Mouse (Mus musculus): Measurements from ENCODE around the gene Tmem150b. TPM values are rescaled to one million over a fixed set of nuclear protein-coding genes. Genes with fewer than 3 reads are reported as not detected.
A peak's percentile ranks its signal among the peaks of the same experiment; 100 is the strongest.

The Tmem150b gene
- polyA plus RNA-seq, 1 experiment: not detected

DNA sequence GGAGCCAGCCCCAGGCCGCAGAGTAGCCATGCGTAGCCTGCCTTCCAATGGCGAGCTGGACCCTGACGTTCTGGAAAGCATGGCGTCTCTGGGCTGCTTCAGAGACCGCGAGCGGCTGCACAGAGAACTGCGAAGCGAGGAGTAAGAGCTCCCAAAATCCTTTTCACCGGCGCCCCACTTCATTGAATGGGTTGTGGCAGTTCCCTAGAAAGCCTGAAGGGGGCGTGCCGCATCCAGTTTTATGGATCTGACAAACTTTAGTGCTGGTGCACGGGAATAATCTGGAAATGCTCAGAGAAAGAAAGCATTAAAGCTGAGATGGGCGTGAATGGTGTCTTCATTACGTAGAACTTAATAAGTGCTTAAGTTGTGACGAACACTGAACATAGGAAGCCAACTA lies 20.0 kb downstream of the Tmem150b start:
- 55% methylated on average over 18 of the region's 18 CpGs for WGBS
- peaks cover 3% of the 10 kb centered on the region; the same call in 1 of the 2 replicates for H3K4me1 ChIP-seq (ENCODE audit: control insufficient read depth, insufficient read depth, low read length)
- no peak overlapping the region for H3K27ac ChIP-seq (ENCODE audit: insufficient read depth, low read depth, low read length)
- H3K4me3 ChIP-seq (ENCODE audit: insufficient read depth, low read depth, low read length): no peak overlapping the region
- TF ChIP-seq POLR2A (IDR thresholded peaks at IDR 0.05; ENCODE audit: insufficient read depth, low read depth, low read length) (no peak), CTCF (IDR thresholded peaks at IDR 0.05; ENCODE audit: insufficient read depth, low read depth, low read length) (peak; percentile 47; the same call in 1 of the 2 replicates)

DNA sequence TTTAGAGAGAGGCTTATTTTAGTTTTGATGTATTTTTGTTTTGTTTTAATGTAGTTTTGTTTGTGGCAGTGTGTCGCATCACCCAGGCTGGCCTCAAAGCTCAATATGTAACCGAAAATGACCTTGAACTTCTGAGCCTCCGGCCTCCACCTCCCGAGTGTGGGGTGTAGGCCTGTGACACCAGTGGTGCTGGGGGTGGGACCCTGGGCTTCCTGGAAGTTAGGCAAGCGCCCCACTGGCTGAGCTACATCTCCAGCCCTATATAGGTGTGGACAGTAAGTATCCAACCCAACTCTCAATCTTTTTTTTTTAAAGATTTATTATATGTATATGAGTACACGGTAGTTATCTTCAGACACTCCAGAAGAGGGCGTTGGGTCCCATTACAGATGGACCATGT lies 21.9 kb downstream of the Tmem150b start:
- TF ChIP-seq POLR2A (IDR thresholded peaks at IDR 0.05; ENCODE audit: insufficient read depth, low read depth, low read length) (no peak), CTCF (IDR thresholded peaks at IDR 0.05; ENCODE audit: insufficient read depth, low read depth, low read length) (no peak)
- WGBS: 96% methylated on average over 7 of the region's 7 CpGs
- H3K4me1 ChIP-seq (ENCODE audit: control insufficient read depth, insufficient read depth, low read length): peaks cover 3% of the 10 kb centered on the region; the same call in 1 of the 2 replicates
- no peak overlapping the region for H3K27ac ChIP-seq (ENCODE audit: insufficient read depth, low read depth, low read length)
- no peak overlapping the region for H3K4me3 ChIP-seq (ENCODE audit: insufficient read depth, low read depth, low read length)

DNA sequence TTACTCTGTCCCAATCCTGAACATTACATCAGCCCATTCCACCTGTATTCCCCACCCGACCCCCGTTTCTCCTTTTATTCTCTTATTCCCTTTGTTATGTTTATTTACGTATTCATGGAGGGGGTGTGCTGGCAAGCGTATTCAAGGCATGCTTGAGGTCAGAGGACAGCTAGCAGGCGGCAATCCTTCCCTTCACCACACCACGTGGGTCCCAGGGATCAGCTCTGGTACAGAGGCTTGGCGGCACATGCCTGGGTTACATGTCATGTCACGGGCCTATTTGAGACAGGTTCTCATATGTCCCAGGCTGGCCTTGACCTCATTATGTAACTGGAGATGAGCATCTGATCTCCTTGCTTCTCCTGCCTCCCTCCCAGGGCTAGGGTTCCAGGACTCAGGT lies 22.7 kb downstream of the Tmem150b start:
- Histone ChIP-seq H3K4me1 (ENCODE audit: control insufficient read depth, insufficient read depth, low read length) (peaks cover 3% of the 10 kb centered on the region; the same call in 1 of the 2 replicates), H3K27ac (ENCODE audit: insufficient read depth, low read depth, low read length) (no peak overlapping the region), H3K4me3 (ENCODE audit: insufficient read depth, low read depth, low read length) (no peak overlapping the region)
- 58% methylated on average over 8 of the region's 8 CpGs for WGBS
- TF ChIP-seq CTCF (IDR thresholded peaks at IDR 0.05; ENCODE audit: insufficient read depth, low read depth, low read length) (no peak), POLR2A (IDR thresholded peaks at IDR 0.05; ENCODE audit: insufficient read depth, low read depth, low read length) (no peak)

DNA sequence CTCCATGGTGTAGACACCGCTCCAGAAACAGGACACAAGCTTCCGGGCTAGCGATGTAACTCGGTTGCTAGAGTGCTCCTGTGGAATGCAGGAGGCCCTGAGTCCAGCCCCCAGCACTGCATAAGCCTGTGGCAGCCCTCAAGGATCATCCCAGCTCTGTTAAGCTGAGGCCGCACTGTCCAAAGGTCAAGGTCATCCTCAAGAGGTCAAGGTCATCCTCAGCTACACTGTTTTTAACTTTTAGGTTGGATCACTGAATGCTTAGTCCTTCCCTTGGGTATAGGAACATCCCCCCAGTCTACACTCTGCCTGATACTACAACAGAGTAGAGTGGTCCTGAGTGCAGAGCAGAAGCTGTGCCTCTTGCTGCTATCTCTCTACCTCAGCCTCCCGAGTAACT lies 32.0 kb downstream of the Tmem150b start:
- TF ChIP-seq POLR2A (IDR thresholded peaks at IDR 0.05; ENCODE audit: insufficient read depth, low read depth, low read length) (no peak), CTCF (IDR thresholded peaks at IDR 0.05; ENCODE audit: insufficient read depth, low read depth, low read length) (no peak)
- WGBS: 88% methylated on average over 6 of the region's 6 CpGs

DNA sequence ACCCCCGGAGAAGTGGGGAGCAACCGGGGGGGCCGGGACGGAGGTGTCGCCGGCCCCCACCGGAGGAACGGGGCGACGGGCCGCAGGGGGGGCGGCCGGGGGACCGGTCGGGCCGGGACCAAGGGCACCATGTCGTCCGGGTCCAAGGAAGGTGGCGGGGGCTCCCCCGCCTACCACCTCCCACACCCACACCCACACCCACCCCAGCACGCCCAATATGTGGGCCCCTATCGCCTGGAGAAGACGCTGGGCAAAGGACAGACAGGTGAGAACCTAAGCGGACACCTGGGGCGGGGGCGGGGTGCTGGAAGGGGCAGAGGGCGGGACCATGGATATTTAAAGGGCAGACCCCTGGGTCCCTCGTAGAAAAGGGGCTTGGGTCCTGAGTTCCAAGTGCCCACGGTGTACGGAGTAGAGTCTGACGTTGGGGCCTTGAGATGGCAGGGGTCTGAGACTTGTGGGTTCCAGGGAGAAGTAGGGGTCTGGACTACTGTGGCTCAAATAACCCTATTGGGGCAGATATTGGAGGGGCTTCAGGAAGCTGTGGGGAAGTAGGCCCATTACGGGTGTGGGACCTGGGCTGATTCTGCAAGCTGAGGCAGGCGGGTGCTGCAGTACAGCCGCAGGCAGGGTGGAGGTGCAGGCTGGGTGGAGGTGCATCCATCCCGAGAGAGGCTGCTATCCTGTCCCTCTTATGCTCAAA lies 33.9 kb downstream of the Tmem150b start:
- peak overlapping the region; percentile 71 for H3K4me3 ChIP-seq (ENCODE audit: insufficient read depth, low read depth, low read length)
- H3K4me1 ChIP-seq (ENCODE audit: control insufficient read depth, insufficient read depth, low read length): peaks cover 9% of the 10 kb centered on the region; the same call in 1 of the 2 replicates
- WGBS: 3% methylated on average over 35 of the region's 35 CpGs
- TF ChIP-seq POLR2A (IDR thresholded peaks at IDR 0.05; ENCODE audit: insufficient read depth, low read depth, low read length): no peak
- no peak for TF ChIP-seq CTCF (IDR thresholded peaks at IDR 0.05; ENCODE audit: insufficient read depth, low read depth, low read length)
- no peak overlapping the region for H3K27ac ChIP-seq (ENCODE audit: insufficient read depth, low read depth, low read length)

More for the DNA sequence above, 32.0 kb downstream of the Tmem150b start:
- H3K4me3 ChIP-seq (ENCODE audit: insufficient read depth, low read depth, low read length): no peak overlapping the region
- H3K4me1 ChIP-seq (ENCODE audit: control insufficient read depth, insufficient read depth, low read length): peaks cover 9% of the 10 kb centered on the region; the same call in 1 of the 2 replicates
- H3K27ac ChIP-seq (ENCODE audit: insufficient read depth, low read depth, low read length): no peak overlapping the region

DNA sequence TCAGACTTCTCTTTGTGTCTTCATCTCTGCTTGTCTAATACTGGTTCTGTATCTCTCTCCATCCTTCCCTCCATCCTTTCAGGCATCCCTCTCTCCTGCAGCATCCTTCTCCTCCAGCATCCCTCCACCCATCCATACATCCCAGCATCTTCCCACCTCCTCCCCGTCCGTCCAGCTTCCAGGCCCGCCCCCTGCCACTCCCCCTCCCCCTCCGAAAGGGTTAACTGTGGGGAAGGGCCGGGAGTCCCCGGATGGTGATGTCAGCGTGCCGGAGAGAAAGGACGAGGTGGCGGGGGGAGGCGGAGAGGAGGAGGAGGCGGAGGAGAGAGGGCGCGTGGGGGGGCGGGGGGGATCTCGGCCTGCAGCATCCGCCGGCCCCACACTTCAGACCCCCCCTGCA lies 34.7 kb downstream of the Tmem150b start, which contains the start of gene Brsk1:
Gene Brsk1 (plus strand): TSS at position 218 of the 400 bp plus-strand sequence.
- Histone ChIP-seq H3K27ac (ENCODE audit: insufficient read depth, low read depth, low read length) (peak within 1 kb of the TSS; percentile 82; the same call in 1 of the 2 replicates), H3K4me3 (ENCODE audit: insufficient read depth, low read depth, low read length) (peak within 1 kb of the TSS; percentile 71), H3K4me1 (ENCODE audit: control insufficient read depth, insufficient read depth, low read length) (peaks cover 9% of the 10 kb centered on the region; the same call in 1 of the 2 replicates)
- TF ChIP-seq CTCF (IDR thresholded peaks at IDR 0.05; ENCODE audit: insufficient read depth, low read depth, low read length): no peak
- no peak for TF ChIP-seq POLR2A (IDR thresholded peaks at IDR 0.05; ENCODE audit: insufficient read depth, low read depth, low read length)
- WGBS: 0% methylated on average over 7 of the region's 18 CpGs

DNA sequence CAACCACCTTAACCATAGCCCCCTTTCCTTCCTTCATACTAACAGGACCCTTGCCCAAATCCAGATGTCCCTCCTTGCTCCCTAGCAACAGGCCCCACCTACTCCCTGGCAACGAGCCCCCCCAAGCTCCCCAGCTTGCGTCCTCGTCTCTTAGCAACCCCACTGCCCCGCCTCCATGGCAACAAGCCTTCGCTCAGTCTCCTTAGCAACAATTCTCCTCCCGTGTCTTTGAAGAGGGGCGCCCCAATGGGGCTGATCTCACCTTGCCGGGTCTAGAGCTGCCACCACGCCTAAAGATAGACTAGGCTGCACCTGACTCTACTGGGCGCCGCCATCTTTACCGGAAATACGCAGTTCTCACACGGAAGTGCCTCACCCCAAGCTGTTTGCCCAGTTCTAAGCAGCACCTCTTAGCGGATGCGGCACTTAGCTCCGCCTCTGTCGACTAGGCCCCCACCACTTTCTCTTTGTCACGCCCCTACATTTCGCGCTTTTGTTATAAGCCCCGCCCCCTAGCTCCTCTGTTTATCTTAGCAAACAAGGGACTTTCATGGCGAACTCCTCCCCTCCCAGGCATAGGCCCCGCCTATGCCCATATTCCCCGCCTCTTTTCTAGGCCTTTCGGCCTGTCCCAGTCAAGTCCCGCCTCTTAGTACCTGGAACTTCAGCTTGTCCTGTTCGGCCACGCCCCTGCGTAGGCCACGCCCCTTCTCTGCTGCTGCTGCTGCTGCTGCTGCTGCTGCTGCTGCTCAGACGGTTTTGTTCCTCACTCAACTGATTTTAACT lies 40.2 kb downstream of the Tmem150b start, which contains the start of gene Hspbp1:
Gene Hspbp1 (minus strand): TSS at position 437 of the 786 bp plus-strand sequence.
- H3K4me3 ChIP-seq (ENCODE audit: insufficient read depth, low read depth, low read length): peak within 1 kb of the TSS; percentile 69
- peaks cover 4% of the 10 kb centered on the region for H3K4me1 ChIP-seq (ENCODE audit: control insufficient read depth, insufficient read depth, low read length)
- WGBS: under 1% methylated on average over 32 of the region's 32 CpGs
- TF ChIP-seq CTCF (IDR thresholded peaks at IDR 0.05; ENCODE audit: insufficient read depth, low read depth, low read length): no peak
- TF ChIP-seq POLR2A (IDR thresholded peaks at IDR 0.05; ENCODE audit: insufficient read depth, low read depth, low read length): peak; percentile 60; the same call in 1 of the 2 replicates
- H3K27ac ChIP-seq (ENCODE audit: insufficient read depth, low read depth, low read length): peak within 1 kb of the TSS; percentile 59

DNA sequence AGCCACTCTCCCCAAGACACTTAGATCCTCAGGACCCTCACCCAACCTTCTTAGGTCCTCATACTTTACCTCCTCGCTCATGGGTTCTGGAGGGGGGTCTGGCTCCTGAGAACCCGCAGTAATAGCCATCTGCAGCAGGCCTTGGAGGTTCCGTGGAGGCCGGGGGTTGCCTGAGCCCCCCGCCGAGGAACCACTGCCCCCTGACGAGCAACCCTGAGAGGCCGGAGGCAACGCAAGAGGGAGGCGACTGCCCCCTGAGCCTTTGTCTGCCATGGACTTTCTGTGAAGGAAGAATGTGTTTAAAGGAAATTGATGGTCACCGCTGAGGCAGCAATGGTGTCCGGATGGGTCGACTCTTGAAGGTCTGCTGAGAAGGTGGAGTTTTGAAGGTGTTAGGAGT lies 40.8 kb downstream of the Tmem150b start:
- H3K4me1 ChIP-seq (ENCODE audit: control insufficient read depth, insufficient read depth, low read length): peaks cover 4% of the 10 kb centered on the region
- 1% methylated on average over 13 of the region's 13 CpGs for WGBS

More for the DNA sequence above, 40.8 kb downstream of the Tmem150b start:
- Histone ChIP-seq H3K27ac (ENCODE audit: insufficient read depth, low read depth, low read length) (no peak overlapping the region), H3K4me3 (ENCODE audit: insufficient read depth, low read depth, low read length) (peak overlapping the region; percentile 69)
- TF ChIP-seq POLR2A (IDR thresholded peaks at IDR 0.05; ENCODE audit: insufficient read depth, low read depth, low read length) (no peak), CTCF (IDR thresholded peaks at IDR 0.05; ENCODE audit: insufficient read depth, low read depth, low read length) (no peak)

Measured in olfactory bulb, adult 2 months (tissue).